Mouse (Mus musculus) cortical plate, adult 2 months (tissue): Measurements from ENCODE around the gene Foxf2.

Experiments used
- CTCF ChIP-seq: fragments of 200-500 bp; IDR thresholded peaks from 2 replicates; pipeline ENCODE4 v1.5.1; 2011; ENCODE audit warnings: mild to moderate bottlenecking, control low read depth, low read length; ENCODE audit not compliant: insufficient read depth; ENCODE audit errors: extremely low read depth
- POLR2A ChIP-seq: fragments of 200-500 bp; IDR thresholded peaks from 2 replicates; pipeline ENCODE4 v1.6.1; 2011; ENCODE audit warnings: mild to moderate bottlenecking, low read length, control low read depth; ENCODE audit not compliant: insufficient read depth; ENCODE audit errors: extremely low read depth

DNA sequence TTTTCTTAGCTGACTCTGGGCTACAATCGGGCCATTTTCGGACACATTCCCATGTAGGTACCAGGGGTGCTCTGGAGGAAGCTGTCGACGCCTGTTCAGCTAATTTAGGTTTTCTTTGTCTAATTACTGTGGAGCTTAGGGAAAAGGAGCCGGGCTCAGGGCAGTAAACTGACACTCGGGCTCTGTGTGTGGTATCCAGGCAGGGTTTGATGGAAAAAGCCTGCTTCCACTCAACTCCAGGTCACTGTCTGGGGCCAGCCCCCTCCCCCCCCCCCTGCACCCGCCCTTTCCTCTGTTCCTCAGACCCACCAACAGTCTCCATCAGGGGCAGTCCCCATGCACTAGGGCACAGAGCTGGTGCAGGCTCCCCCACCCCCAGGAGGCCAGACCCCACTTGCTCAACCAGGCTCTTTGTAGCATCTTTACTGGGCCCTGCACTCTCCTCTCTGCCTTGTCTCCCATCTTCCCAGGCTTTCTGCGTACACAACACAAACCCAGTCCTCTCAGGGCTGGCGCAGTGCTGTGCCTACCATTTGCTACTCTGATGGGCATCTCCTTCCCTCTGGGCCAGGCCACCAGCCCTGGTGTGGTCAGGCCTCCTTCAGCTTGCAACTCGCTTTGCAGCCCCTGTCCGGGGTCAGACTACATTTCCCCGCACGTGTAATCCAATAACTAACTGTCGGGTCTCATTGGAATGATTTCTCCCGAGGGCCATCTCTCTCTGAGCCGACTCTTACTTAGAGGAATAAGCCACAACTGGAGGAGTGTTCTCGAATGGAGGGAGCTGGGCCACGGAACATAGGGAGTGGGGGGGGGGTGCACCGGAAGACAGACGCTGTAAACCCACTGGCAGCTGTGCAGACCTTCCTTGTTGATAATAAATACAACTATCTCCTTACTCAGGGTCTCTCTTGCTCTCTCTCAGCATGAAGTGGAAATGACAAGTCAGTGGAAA lies 1.4 kb upstream of the Foxf2 start:
- TF ChIP-seq CTCF (no peak), POLR2A (no peak)
